Mouse (Mus musculus) cortical plate, adult 2 months (tissue): ENCODE measurements around the gene Cx3cr1. TPM values are rescaled to one million over a fixed set of nuclear protein-coding genes. Genes with fewer than 3 reads are reported as not detected.
A peak's percentile ranks its signal among the peaks of the same experiment; 100 is the strongest.
"Not testable (repeated sequence)": the region's sequence is repeated elsewhere in the genome, so short reads cannot be mapped to it uniquely, and the experiment has no call there.

ENCODE experiments used
- H3K27ac ChIP-seq: fragments of 200-500 bp; 2 replicates; pipeline ENCODE4 v1.5.1; 2012; ENCODE audit warnings: low read length, control low read depth, inconsistent platforms; ENCODE audit not compliant: insufficient read depth
- H3K4me1 ChIP-seq: fragments of 200-500 bp; 2 replicates; pipeline ENCODE4 v1.6.1; 2011; ENCODE audit warnings: low read length; ENCODE audit not compliant: control insufficient read depth, insufficient read depth
- H3K4me3 ChIP-seq: fragments of 200-500 bp; 2 replicates; pipeline ENCODE4 v1.5.1; 2011; ENCODE audit warnings: mild to moderate bottlenecking, low read length, control low read depth; ENCODE audit not compliant: insufficient read depth
- CTCF ChIP-seq: fragments of 200-500 bp; IDR thresholded peaks from 2 replicates; pipeline ENCODE4 v1.5.1; 2011; ENCODE audit warnings: mild to moderate bottlenecking, control low read depth, low read length; ENCODE audit not compliant: insufficient read depth; ENCODE audit errors: extremely low read depth
- POLR2A ChIP-seq: fragments of 200-500 bp; IDR thresholded peaks from 2 replicates; pipeline ENCODE4 v1.6.1; 2011; ENCODE audit warnings: mild to moderate bottlenecking, low read length, control low read depth; ENCODE audit not compliant: insufficient read depth; ENCODE audit errors: extremely low read depth
- polyA plus RNA-seq: library from polyadenylated mRNA; depleted of rRNA; stranded (reverse); fragments of >200 nt; gene quantifications from 2 replicates; pipeline ENCODE4 v1.2.3, GENCODE M21; 2012

The Cx3cr1 gene
- polyA plus RNA-seq, 1 experiment, result 38.2 TPM

DNA sequence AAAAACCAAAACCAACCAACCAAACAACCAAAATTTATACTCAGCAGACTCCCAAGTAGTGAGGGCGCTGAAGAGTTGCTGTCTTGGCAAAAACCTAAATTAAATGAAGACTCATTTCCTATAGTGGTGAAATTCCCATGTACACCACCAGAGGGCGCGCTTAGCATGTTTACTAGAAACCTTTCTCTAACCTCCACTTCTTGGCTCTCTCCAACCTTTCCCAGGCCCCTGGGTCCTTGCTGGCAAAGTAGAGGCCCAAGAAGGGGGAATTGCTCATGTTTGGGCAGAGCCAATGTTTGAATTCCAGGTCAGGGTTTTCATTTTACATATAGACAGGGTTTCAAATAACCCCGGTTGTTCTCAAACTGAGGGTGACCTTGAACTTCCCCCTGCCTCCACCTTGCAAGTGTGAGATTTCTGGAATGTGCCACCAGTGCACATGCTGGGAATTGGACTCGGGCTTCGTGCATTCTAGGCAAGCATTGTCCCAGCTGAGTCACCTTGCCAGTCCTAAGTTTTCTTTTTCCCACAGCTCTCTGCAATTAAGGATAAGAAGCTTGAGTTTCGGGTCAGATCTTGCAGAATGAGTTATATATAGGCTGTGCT is 49.3 kb downstream of the Cx3cr1 start:
- H3K4me3 ChIP-seq, result no peak overlapping the region
- H3K4me1 ChIP-seq, result no peaks in the 10 kb centered on the region
- no peak overlapping the region for H3K27ac ChIP-seq
- TF ChIP-seq CTCF (peak; percentile 56), POLR2A (no peak)

DNA sequence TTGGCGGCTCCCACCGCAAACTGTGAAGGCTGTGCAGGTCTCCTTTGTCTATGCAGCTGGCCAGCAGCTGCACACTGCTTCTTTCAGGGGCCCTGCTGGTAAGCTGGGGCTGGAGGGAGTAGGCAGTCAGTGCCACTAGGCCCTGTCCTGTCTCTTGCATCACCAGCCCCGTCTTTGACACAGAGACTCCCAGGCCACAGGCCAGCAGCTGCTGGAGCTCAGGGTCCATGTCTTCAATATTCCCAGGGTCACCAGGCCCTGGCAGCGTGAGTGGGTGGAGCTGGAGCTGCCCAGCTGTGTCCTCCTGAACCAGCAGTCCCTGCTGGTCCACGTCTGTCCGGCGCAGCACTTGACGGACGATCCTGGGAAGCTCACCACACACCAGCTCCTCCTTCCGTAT is 52.7 kb downstream of the Cx3cr1 start:
- Histone ChIP-seq H3K27ac (no peak overlapping the region), H3K4me1 (no peaks in the 10 kb centered on the region), H3K4me3 (no peak overlapping the region)
- TF ChIP-seq POLR2A (no peak), CTCF (no peak)

DNA sequence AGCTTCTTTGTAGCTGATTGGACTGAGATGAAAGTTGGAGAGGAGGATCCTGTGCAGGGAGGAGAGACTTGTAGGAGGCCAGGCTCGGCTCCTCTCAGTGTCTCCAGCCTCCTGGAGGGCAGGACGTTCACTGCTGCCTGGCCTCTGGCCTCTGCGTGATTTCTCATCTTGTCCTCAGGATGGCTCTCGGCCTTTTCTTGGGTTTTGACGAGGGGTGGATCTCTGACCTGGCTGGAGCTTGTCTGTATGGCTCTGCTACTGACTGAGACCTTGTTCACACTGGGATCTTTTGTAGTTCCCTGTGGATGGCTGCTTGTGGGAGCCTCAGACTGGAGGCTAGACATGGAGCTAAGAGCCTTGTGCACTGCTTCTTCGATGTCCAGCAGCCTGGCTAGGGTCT is 54.9 kb downstream of the Cx3cr1 start:
- no peaks in the 10 kb centered on the region for H3K4me1 ChIP-seq
- no peak overlapping the region for H3K27ac ChIP-seq
- no peak overlapping the region for H3K4me3 ChIP-seq
- TF ChIP-seq CTCF (no peak), POLR2A (no peak)

DNA sequence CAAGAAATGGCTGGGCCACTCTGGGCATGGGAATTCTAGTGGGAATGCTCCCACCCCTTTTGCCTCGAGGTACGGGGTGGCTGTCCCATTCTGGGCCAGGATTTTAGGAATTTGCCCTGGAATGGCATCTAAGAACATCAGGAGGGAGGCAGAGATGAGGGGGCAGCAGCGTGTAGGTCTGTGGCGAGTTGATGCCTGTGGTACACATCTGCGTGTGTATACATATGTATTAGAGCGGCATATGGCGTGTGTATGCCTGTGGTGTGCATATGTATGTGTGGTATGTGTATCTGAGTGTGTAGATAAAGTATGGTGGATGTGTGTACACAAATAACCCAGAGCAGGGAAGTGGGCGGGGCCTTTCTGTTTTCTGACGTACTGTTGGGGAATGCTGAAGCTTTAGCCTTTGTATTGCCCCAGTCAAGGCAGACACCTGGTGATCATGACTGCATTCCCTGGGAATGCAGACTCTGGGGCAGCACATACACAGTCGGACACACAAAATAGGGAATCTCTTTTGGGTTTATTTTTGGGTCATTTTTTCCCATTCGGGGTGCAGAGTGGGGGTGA is 56.3 kb downstream of the Cx3cr1 start:
- Histone ChIP-seq H3K27ac (no peak overlapping the region), H3K4me3 (no peak overlapping the region), H3K4me1 (no peaks in the 10 kb centered on the region)
- TF ChIP-seq CTCF (no peak), POLR2A (no peak)

DNA sequence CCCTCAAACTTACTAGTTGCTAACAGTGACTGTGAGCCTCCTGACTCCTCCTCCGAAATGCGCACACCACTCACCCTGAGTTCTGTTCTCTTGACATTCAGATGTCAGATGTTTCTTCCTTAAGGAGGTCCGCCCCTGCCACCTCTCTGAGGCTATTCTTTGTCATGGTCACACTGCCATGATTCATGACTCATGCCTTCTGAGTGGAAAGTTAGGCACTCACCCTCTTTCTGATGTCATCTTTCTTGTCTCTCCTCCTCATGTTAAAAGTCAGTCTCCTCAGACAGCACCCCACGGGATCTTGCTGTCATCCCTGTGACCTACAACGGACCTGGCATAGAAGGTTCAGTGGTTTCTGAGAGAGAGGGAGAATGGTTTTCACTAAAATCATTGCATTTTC is 56.9 kb downstream of the Cx3cr1 start:
- no peaks in the 10 kb centered on the region for H3K4me1 ChIP-seq
- TF ChIP-seq POLR2A, result no peak
- no peak for TF ChIP-seq CTCF
- H3K4me3 ChIP-seq, result no peak overlapping the region
- no peak overlapping the region for H3K27ac ChIP-seq

DNA sequence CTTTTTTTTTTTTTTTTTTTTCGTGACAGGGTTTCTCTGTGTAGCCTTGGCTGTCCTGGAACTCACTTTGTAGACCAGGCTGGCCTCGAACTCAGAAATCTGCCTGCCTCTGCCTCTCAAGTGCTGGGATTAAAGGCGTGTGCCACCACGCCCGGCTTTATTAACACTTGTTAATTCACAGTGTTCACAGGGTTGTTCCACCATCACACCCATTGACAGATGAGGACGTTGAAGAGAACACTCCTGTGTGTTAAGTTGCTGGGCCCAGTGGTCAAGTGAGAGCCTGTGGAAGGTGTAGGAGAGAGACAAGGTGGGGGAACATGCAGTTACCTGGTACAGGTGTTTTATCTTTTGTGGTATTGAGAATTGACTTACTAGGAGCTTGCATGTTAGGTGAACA is 57.5 kb downstream of the Cx3cr1 start:
- not testable (repeated sequence) for H3K27ac ChIP-seq, H3K4me3 ChIP-seq, H3K4me1 ChIP-seq

DNA sequence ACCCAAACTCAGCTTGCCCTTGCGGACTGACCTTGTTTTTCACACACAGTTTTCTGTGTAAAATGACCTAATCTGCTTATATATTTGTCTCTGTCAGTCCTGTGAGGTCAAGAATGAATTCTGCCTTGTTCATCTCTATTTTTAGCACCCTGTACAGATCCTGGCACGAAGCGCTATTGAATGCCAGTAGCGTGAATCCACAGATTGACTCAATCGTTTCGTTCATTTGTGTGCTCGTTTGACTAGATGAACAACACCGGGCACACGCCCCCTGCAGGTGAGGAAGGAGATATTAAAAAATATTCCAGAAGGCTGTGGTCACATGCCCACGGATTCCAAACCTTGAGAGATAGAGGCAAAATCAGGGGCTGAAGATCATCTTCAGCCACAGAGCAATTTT is 58.1 kb downstream of the Cx3cr1 start:
- Histone ChIP-seq H3K4me1 (no peaks in the 10 kb centered on the region), H3K4me3 (peak overlapping the region; percentile 32), H3K27ac (peak overlapping the region; percentile 82)
- TF ChIP-seq POLR2A, result 0 out of 2 replicates have a peak, but pooled peaks have one; percentile 19
- TF ChIP-seq CTCF, result peak; percentile 60

DNA sequence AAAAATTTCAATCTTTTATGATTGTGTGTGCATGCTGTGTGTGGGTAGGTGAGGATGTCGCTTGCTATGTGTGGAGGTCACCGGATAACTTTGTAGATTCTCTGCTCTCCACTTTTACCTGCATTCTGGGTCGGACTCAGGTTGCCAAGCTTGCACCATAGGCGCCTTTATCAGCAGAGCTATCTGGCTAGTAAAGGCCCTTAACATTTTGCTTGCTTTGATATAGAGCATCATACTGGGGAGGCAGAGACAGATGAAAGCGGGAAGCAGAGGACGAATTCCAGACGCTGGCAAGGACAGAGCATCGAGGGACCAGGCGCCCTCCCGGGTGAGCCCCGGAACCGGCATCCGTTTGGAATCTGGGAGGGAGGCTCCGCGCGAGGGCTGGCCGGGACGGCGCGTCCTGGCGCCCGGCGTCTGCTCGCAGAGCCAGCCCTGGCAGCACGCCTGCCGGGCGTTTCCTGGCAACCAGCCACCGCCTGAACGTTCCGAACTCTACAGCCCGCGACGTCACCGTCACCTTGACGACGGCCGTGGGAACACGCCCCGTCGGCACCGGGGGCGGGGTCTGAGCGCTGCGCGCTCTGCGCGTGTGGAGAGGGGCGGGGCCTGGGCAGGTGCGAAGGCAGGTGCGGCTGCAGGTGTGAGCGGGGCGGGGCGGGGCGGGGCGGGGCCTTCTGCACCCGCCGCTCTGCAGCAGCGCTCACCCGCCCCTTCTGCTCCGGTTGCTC is 58.7 kb downstream of the Cx3cr1 start:
- peak overlapping the region; percentile 32 for H3K4me3 ChIP-seq
- peak overlapping the region; percentile 83 for H3K27ac ChIP-seq
- no peaks in the 10 kb centered on the region for H3K4me1 ChIP-seq
- TF ChIP-seq CTCF (no peak), POLR2A (0 out of 2 replicates have a peak, but pooled peaks have one; percentile 35)

DNA sequence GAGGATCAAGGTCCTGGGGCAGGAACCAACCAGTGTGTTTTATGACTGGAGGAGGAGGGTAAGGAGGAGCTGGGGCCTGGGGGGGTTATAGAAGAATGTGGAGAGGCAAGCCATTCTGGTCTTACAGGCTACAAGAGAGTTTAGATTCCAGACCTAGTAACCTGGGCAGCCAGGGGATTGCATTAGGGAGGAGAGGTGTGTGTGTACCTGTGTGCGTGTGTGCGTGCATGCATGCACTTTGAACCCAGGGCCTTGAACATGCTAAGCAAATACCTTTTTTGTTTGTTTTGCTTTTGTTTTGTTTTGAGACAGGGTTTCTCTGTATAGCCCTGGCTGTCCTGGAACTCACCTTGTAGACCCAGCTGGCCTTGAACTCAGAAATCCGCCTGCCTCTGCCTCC is 59.8 kb downstream of the Cx3cr1 start:
- H3K4me1 ChIP-seq, result no peaks in the 10 kb centered on the region
- no peak for TF ChIP-seq POLR2A
- TF ChIP-seq CTCF, result no peak
- H3K27ac ChIP-seq, result no peak overlapping the region
- no peak overlapping the region for H3K4me3 ChIP-seq
